Mouse (Mus musculus): ENCODE results near the gene Dusp3. TPM values are rescaled to one million over a fixed set of nuclear protein-coding genes. Genes with fewer than 3 reads are reported as not detected.

The Dusp3 gene
- polyA plus RNA-seq, 1 experiment from 2014 or later: 11.2 TPM

- under 1% methylated on average over 78 of the region's 78 CpGs for WGBS
- H3K27me3 ChIP-seq: peaks cover 89% of the 10 kb centered on the region
- H3K9ac ChIP-seq (replicated peaks): peak overlapping the region; percentile 62
- peak overlapping the region; percentile 95 for H3K4me2 ChIP-seq
- H3K9me3 ChIP-seq: no peaks in the 10 kb centered on the region
- peaks cover 54% of the 10 kb centered on the region for H3K4me1 ChIP-seq (replicated peaks)
- no peak for ATAC-seq (ENCODE audit: insufficient number of reproducible peaks, insufficient read depth, low FRiP score, low TSS enrichment, low read depth)
- peak overlapping the region; percentile 56 for H3K4me3 ChIP-seq (replicated peaks)
- H3K36me3 ChIP-seq: no peaks in the 10 kb centered on the region
- no peak overlapping the region; the same call in 1 of the 2 replicates for H3K27ac ChIP-seq
Observed at GRCm38 (mm10) chr11:101963473-101964291, 23.1 kb downstream of the Dusp3 start.

GRCm38 (mm10) chr11:101963043-101963442 lies 23.8 kb downstream of the Dusp3 start:
- Histone ChIP-seq H3K4me3 (replicated peaks) (peak overlapping the region; percentile 56), H3K36me3 (no peaks in the 10 kb centered on the region), H3K4me2 (peak overlapping the region; percentile 95), H3K9me3 (no peaks in the 10 kb centered on the region), H3K9ac (replicated peaks) (no peak overlapping the region), H3K27me3 (peaks cover 89% of the 10 kb centered on the region), H3K27ac (no peak overlapping the region), H3K4me1 (replicated peaks) (peaks cover 49% of the 10 kb centered on the region)
- ATAC-seq (ENCODE audit: insufficient number of reproducible peaks, insufficient read depth, low FRiP score, low TSS enrichment, low read depth): no peak
- 3% methylated on average over 11 of the region's 11 CpGs for WGBS

GRCm38 (mm10) chr11:101957476-101957875 lies 29.3 kb downstream of the Dusp3 start:
- no peaks in the 10 kb centered on the region for H3K9me3 ChIP-seq
- ATAC-seq (ENCODE audit: insufficient number of reproducible peaks, insufficient read depth, low FRiP score, low TSS enrichment, low read depth): no peak
- H3K9ac ChIP-seq (replicated peaks): no peak overlapping the region
- H3K27me3 ChIP-seq: peaks cover 34% of the 10 kb centered on the region
- H3K4me1 ChIP-seq (replicated peaks): peaks cover 14% of the 10 kb centered on the region
- no peak overlapping the region for H3K27ac ChIP-seq
- no peak overlapping the region for H3K4me2 ChIP-seq
- WGBS: 65% methylated on average over 5 of the region's 5 CpGs
- H3K36me3 ChIP-seq: no peaks in the 10 kb centered on the region
- H3K4me3 ChIP-seq (replicated peaks): no peak overlapping the region

GRCm38 (mm10) chr11:101953441-101953840 lies 33.4 kb downstream of the Dusp3 start:
- 75% methylated on average over 4 of the region's 4 CpGs for WGBS

GRCm38 (mm10) chr11:101952541-101953341 lies 34.1 kb downstream of the Dusp3 start:
- ATAC-seq (ENCODE audit: insufficient number of reproducible peaks, insufficient read depth, low FRiP score, low TSS enrichment, low read depth): no peak
- Histone ChIP-seq H3K27ac (peak overlapping the region; percentile 23; the same call in 1 of the 2 replicates), H3K9me3 (no peaks in the 10 kb centered on the region), H3K4me3 (replicated peaks) (no peak overlapping the region), H3K4me2 (peak overlapping the region; percentile 34), H3K27me3 (peaks cover 3% of the 10 kb centered on the region), H3K36me3 (no peaks in the 10 kb centered on the region), H3K9ac (replicated peaks) (no peak overlapping the region), H3K4me1 (replicated peaks) (peaks cover 11% of the 10 kb centered on the region)
- WGBS: 37% methylated on average over 24 of the region's 24 CpGs

More at GRCm38 (mm10) chr11:101953441-101953840, 33.4 kb downstream of the Dusp3 start:
- H3K36me3 ChIP-seq: no peaks in the 10 kb centered on the region
- peaks cover 11% of the 10 kb centered on the region for H3K4me1 ChIP-seq (replicated peaks)
- H3K4me3 ChIP-seq (replicated peaks): no peak overlapping the region
- no peak for ATAC-seq (ENCODE audit: insufficient number of reproducible peaks, insufficient read depth, low FRiP score, low TSS enrichment, low read depth)
- H3K9ac ChIP-seq (replicated peaks): no peak overlapping the region
- no peak overlapping the region for H3K4me2 ChIP-seq
- no peak overlapping the region for H3K27ac ChIP-seq
- peaks cover 7% of the 10 kb centered on the region for H3K27me3 ChIP-seq
- H3K9me3 ChIP-seq: no peaks in the 10 kb centered on the region

- peaks cover 15% of the 10 kb centered on the region for H3K4me1 ChIP-seq (replicated peaks)
- no peak overlapping the region for H3K27ac ChIP-seq
- H3K27me3 ChIP-seq: peaks cover 3% of the 10 kb centered on the region
- H3K4me3 ChIP-seq (replicated peaks): no peak overlapping the region
- no peak for ATAC-seq (ENCODE audit: insufficient number of reproducible peaks, insufficient read depth, low FRiP score, low TSS enrichment, low read depth)
- no peak overlapping the region for H3K9ac ChIP-seq (replicated peaks)
- 92% methylated on average over 5 of the region's 5 CpGs for WGBS
- H3K4me2 ChIP-seq: no peak overlapping the region
- H3K9me3 ChIP-seq: no peaks in the 10 kb centered on the region
- no peaks in the 10 kb centered on the region for H3K36me3 ChIP-seq
Observed at GRCm38 (mm10) chr11:101950021-101950420, 36.8 kb downstream of the Dusp3 start.

GRCm38 (mm10) chr11:101946525-101946924 lies 40.3 kb downstream of the Dusp3 start:
- no peak overlapping the region for H3K27ac ChIP-seq
- no peak overlapping the region for H3K4me2 ChIP-seq
- H3K9ac ChIP-seq (replicated peaks): no peak overlapping the region
- no peak overlapping the region for H3K4me3 ChIP-seq (replicated peaks)
- no peaks in the 10 kb centered on the region for H3K36me3 ChIP-seq
- H3K4me1 ChIP-seq (replicated peaks): 0 out of 2 replicates have a peak, but pooled peaks cover 8% of the 10 kb centered on the region
- ATAC-seq (ENCODE audit: insufficient number of reproducible peaks, insufficient read depth, low FRiP score, low TSS enrichment, low read depth): no peak; the same call in 1 of the 2 replicates
- no peaks in the 10 kb centered on the region for H3K9me3 ChIP-seq
- 17% methylated on average over 5 of the region's 5 CpGs for WGBS
- peaks cover 3% of the 10 kb centered on the region; the same call in 1 of the 2 replicates for H3K27me3 ChIP-seq

- Histone ChIP-seq H3K36me3 (no peaks in the 10 kb centered on the region), H3K27ac (no peak overlapping the region), H3K4me1 (replicated peaks) (peaks cover 11% of the 10 kb centered on the region; the same call in 1 of the 2 replicates), H3K9ac (replicated peaks) (no peak overlapping the region), H3K27me3 (peaks cover 21% of the 10 kb centered on the region), H3K4me3 (replicated peaks) (no peak overlapping the region), H3K9me3 (no peaks in the 10 kb centered on the region), H3K4me2 (no peak overlapping the region)
- no peak for ATAC-seq (ENCODE audit: insufficient number of reproducible peaks, insufficient read depth, low FRiP score, low TSS enrichment, low read depth)
- 34% methylated on average over 3 of the region's 3 CpGs for WGBS
Observed at GRCm38 (mm10) chr11:101943055-101943454, 43.8 kb downstream of the Dusp3 start.

GRCm38 (mm10) chr11:101937108-101937507 lies 49.7 kb downstream of the Dusp3 start:
- Histone ChIP-seq H3K9ac (replicated peaks) (peak overlapping the region; percentile 53), H3K27ac (no peak overlapping the region), H3K36me3 (no peaks in the 10 kb centered on the region), H3K4me1 (replicated peaks) (peaks cover 15% of the 10 kb centered on the region), H3K4me2 (peak overlapping the region; percentile 80), H3K4me3 (replicated peaks) (peak overlapping the region; percentile 41), H3K9me3 (no peaks in the 10 kb centered on the region), H3K27me3 (peaks cover 53% of the 10 kb centered on the region)
- no peak for ATAC-seq (ENCODE audit: insufficient number of reproducible peaks, insufficient read depth, low FRiP score, low TSS enrichment, low read depth)
- 1% methylated on average over 32 of the region's 32 CpGs for WGBS

GRCm38 (mm10) chr11:101936421-101936820 lies 50.4 kb downstream of the Dusp3 start:
- no peaks in the 10 kb centered on the region for H3K36me3 ChIP-seq
- H3K4me2 ChIP-seq: no peak overlapping the region
- 30% methylated on average over 7 of the region's 7 CpGs for WGBS
- peaks cover 15% of the 10 kb centered on the region for H3K4me1 ChIP-seq (replicated peaks)
- no peaks in the 10 kb centered on the region for H3K9me3 ChIP-seq
- H3K27ac ChIP-seq: no peak overlapping the region
- no peak overlapping the region for H3K4me3 ChIP-seq (replicated peaks)
- ATAC-seq (ENCODE audit: insufficient number of reproducible peaks, insufficient read depth, low FRiP score, low TSS enrichment, low read depth): no peak
- no peak overlapping the region for H3K9ac ChIP-seq (replicated peaks)
- peaks cover 53% of the 10 kb centered on the region for H3K27me3 ChIP-seq

- Histone ChIP-seq H3K4me2 (no peak overlapping the region), H3K4me1 (replicated peaks) (peaks cover 12% of the 10 kb centered on the region), H3K27me3 (peaks cover 58% of the 10 kb centered on the region), H3K36me3 (no peaks in the 10 kb centered on the region), H3K9ac (replicated peaks) (no peak overlapping the region), H3K4me3 (replicated peaks) (no peak overlapping the region), H3K27ac (no peak overlapping the region), H3K9me3 (no peaks in the 10 kb centered on the region)
- 63% methylated on average over 3 of the region's 3 CpGs for WGBS
- no peak for ATAC-seq (ENCODE audit: insufficient number of reproducible peaks, insufficient read depth, low FRiP score, low TSS enrichment, low read depth)
Observed at GRCm38 (mm10) chr11:101935743-101936142, 51.1 kb downstream of the Dusp3 start.

Data from limb, embryonic 12.5 days (tissue).